Mouse (Mus musculus) E14TG2a.4 (cell line): ENCODE data around the gene Tsfm.

ENCODE experiments used
- CTCF ChIP-seq: conservative IDR thresholded peaks from 2 replicates; pipeline ENCODE4 v1.5.1; 2014; ENCODE audit warnings: low read length
- NANOG ChIP-seq: IDR thresholded peaks from 2 replicates; pipeline ENCODE4 v1.6.1; 2014; ENCODE audit warnings: borderline replicate concordance, low read length, mixed read lengths
- POU5F1 ChIP-seq: IDR thresholded peaks from 2 replicates; pipeline ENCODE4 v1.6.1; 2014; ENCODE audit warnings: low read length, borderline replicate concordance

GRCm38 (mm10) chr10:127061513-127061912, 30.9 kb upstream of the Tsfm start:
- TF ChIP-seq CTCF (no peak), NANOG (no peak), POU5F1 (no peak)
